Mouse (Mus musculus) heart, adult 2 months (tissue): ENCODE results near the gene Naglu.
A peak's percentile ranks its signal among the peaks of the same experiment; 100 is the strongest.

Experiments
- CTCF ChIP-seq: fragments of 200-600 bp; IDR thresholded peaks from 2 replicates; pipeline ENCODE4 v1.8.1; 2022; ENCODE audit warnings: antibody characterized with exemption, mild to moderate bottlenecking, moderate library complexity
- EP300 ChIP-seq: fragments of 200-500 bp; IDR thresholded peaks from 2 replicates; pipeline ENCODE4 v1.6.1; 2011; ENCODE audit warnings: low read depth, low read length, control low read depth; ENCODE audit not compliant: insufficient read depth
- POLR2A ChIP-seq: fragments of 200-500 bp; IDR thresholded peaks from 2 replicates; pipeline ENCODE4 v1.6.1; 2011; ENCODE audit warnings: mild to moderate bottlenecking, low read depth, low read length, control low read depth; ENCODE audit not compliant: insufficient read depth

DNA sequence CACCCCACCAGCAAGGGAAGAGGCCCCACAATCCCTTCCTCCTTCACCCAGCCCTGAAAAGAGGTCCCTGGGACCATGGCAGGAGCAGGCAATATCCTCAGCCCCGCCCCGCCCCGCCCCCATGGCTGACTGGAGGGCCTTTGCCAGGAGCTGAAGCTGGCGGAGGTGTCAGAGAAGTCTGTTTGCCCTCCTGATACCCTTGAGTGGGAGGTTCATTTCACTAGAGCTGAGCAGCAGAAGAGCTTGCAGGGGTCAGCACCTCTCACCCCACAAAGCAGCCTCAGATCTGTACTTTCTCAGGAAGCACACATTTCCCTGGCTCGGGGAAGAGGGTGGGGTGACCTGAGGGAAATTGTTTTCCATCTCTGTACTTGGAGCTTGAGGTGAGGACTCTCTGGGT, 11.1 kb upstream of the Naglu start:
- TF ChIP-seq CTCF (no peak), POLR2A (peak; percentile 58), EP300 (peak; percentile 97)
